Mouse (Mus musculus): ENCODE results near the gene Nr1d1. TPM values are rescaled to one million over a fixed set of nuclear protein-coding genes. Genes with fewer than 3 reads are reported as not detected.

Nr1d1 gene
- polyA plus RNA-seq, 1 experiment from 2014 or later = 2.3 TPM

- WGBS = 53% methylated on average over 5 of the region's 5 CpGs
- ATAC-seq (replicated peaks; ENCODE audit: low FRiP score) = 0 out of 2 replicates have a peak, but pooled peaks have one; percentile 7
- peak overlapping the region; percentile 52; the same call in 1 of the 2 replicates for H3K4me2 ChIP-seq
These were observed 8.3 kb downstream of the Nr1d1 start for GRCm38 (mm10) chr11:98766816-98767215.

GRCm38 (mm10) chr11:98766346-98766745 is 8.8 kb downstream of the Nr1d1 start:
- Histone ChIP-seq H3K9me3 (replicated peaks) (no peaks in the 10 kb centered on the region), H3K27ac (no peak overlapping the region), H3K27me3 (no peaks in the 10 kb centered on the region), H3K36me3 (peaks cover 57% of the 10 kb centered on the region), H3K9ac (no peak overlapping the region), H3K4me1 (peaks cover 64% of the 10 kb centered on the region), H3K4me3 (replicated peaks) (no peak overlapping the region), H3K4me2 (no peak overlapping the region)
- 42% methylated on average over 2 of the region's 2 CpGs for WGBS
- ATAC-seq (replicated peaks; ENCODE audit: low FRiP score) = no peak

More at GRCm38 (mm10) chr11:98766816-98767215, 8.3 kb downstream of the Nr1d1 start:
- Histone ChIP-seq H3K36me3 (peaks cover 53% of the 10 kb centered on the region), H3K27me3 (no peaks in the 10 kb centered on the region), H3K27ac (0 out of 2 replicates have a peak overlapping the region, but pooled peaks have one; percentile 24), H3K9ac (no peak overlapping the region), H3K9me3 (replicated peaks) (no peaks in the 10 kb centered on the region), H3K4me3 (replicated peaks) (no peak overlapping the region), H3K4me1 (peaks cover 64% of the 10 kb centered on the region)

GRCm38 (mm10) chr11:98765421-98766309 is 9.5 kb downstream of the Nr1d1 start:
- peak; percentile 41; the same call in 1 of the 2 replicates for ATAC-seq (replicated peaks; ENCODE audit: low FRiP score)
- H3K4me1 ChIP-seq = peaks cover 64% of the 10 kb centered on the region
- H3K4me2 ChIP-seq = no peak overlapping the region
- peak overlapping the region; percentile 75 for H3K27ac ChIP-seq
- 38% methylated on average over 6 of the region's 9 CpGs for WGBS
- H3K9me3 ChIP-seq (replicated peaks) = no peaks in the 10 kb centered on the region
- H3K36me3 ChIP-seq = peaks cover 55% of the 10 kb centered on the region
- no peak overlapping the region for H3K4me3 ChIP-seq (replicated peaks)
- H3K9ac ChIP-seq = no peak overlapping the region
- H3K27me3 ChIP-seq = no peaks in the 10 kb centered on the region

DNA sequence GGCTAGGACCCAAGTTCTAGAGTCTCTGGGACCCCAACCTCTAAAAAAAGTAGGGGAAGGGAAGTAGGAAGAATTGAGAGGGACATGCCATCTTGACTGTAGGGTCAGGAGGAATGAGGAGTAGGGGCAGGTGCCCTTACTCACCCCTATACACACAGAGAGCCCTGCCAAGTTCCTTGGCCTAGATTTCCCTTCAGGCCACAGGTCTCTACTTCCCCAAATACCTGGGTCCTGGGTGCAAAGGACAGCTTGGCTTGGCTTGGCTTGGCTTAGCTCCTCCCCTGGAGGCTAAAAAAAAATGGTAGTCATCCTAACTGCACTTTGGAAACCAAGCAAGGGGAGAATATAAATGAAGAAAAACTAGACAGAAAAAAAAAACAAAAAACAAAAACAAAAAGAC is 10.4 kb downstream of the Nr1d1 start:
- H3K27ac ChIP-seq = no peak overlapping the region
- no peaks in the 10 kb centered on the region for H3K9me3 ChIP-seq (replicated peaks)
- no peak overlapping the region for H3K4me3 ChIP-seq (replicated peaks)
- H3K4me2 ChIP-seq = no peak overlapping the region
- H3K9ac ChIP-seq = no peak overlapping the region
- peaks cover 64% of the 10 kb centered on the region for H3K4me1 ChIP-seq
- no peak for ATAC-seq (replicated peaks; ENCODE audit: low FRiP score)
- H3K36me3 ChIP-seq = peaks cover 55% of the 10 kb centered on the region
- H3K27me3 ChIP-seq = no peaks in the 10 kb centered on the region

GRCm38 (mm10) chr11:98764091-98764490 is 11.0 kb downstream of the Nr1d1 start:
- Histone ChIP-seq H3K9me3 (replicated peaks) (no peaks in the 10 kb centered on the region), H3K27ac (no peak overlapping the region), H3K27me3 (no peaks in the 10 kb centered on the region), H3K4me1 (peaks cover 59% of the 10 kb centered on the region), H3K4me2 (no peak overlapping the region), H3K9ac (no peak overlapping the region), H3K4me3 (replicated peaks) (no peak overlapping the region), H3K36me3 (peaks cover 53% of the 10 kb centered on the region)
- 71% methylated on average over 18 of the region's 18 CpGs for WGBS
- ATAC-seq (replicated peaks; ENCODE audit: low FRiP score) = no peak

DNA sequence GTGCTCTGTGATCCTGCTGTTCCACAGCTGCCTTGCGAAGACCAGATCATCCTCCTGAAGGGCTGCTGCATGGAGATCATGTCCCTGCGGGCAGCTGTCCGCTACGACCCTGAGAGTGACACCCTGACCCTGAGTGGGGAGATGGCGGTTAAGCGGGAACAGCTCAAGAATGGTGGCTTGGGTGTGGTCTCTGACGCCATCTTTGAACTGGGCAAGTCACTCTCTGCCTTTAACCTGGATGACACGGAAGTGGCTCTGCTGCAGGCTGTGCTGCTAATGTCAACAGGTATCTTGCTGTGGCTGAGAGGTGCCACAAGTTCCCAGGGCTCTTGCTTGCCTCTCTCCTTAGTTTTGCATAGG is 11.7 kb downstream of the Nr1d1 start:
- H3K4me2 ChIP-seq = no peak overlapping the region

DNA sequence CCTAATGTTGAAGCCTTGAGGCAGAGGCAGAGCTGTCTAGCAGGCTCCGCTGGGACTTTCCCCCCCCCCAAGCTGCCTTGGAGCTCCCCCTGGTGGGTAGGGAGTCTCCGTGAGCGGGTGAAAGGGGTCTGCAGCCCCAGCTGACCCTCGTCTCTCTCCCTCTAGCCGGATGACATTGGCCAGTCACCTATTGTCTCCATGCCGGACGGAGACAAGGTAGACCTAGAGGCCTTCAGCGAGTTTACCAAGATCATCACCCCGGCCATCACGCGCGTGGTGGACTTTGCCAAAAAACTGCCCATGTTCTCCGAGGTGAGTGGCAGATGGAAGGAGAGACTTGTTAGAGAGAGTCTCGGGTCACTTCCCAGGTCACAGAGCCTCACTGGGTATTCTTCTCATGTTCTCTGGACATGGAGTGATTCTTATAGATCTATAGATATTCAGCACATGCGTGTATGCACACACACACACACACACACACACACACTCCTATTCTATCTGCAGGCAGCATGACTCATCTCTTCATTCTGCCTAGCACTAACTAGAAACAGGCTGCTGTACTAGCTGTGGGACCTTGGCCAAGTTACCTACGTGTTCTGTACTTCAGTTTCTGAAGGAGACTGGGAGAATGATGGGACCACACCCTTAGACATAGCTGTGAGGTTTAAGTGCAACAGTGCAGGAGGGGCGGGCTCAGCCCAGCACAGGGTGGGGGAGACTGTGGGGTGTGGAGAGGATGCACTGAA is 12.2 kb downstream of the Nr1d1 start:
- Histone ChIP-seq H3K27ac (peak overlapping the region; percentile 58), H3K9me3 (replicated peaks) (no peaks in the 10 kb centered on the region), H3K27me3 (no peaks in the 10 kb centered on the region), H3K4me3 (replicated peaks) (no peak overlapping the region), H3K9ac (no peak overlapping the region), H3K4me2 (no peak overlapping the region), H3K4me1 (peaks cover 47% of the 10 kb centered on the region), H3K36me3 (peaks cover 63% of the 10 kb centered on the region)
- 58% methylated on average over 17 of the region's 17 CpGs for WGBS
- no peak for ATAC-seq (replicated peaks; ENCODE audit: low FRiP score)

More for the DNA sequence above, 11.7 kb downstream of the Nr1d1 start:
- H3K36me3 ChIP-seq = peaks cover 59% of the 10 kb centered on the region
- peaks cover 53% of the 10 kb centered on the region for H3K4me1 ChIP-seq
- H3K4me3 ChIP-seq (replicated peaks) = no peak overlapping the region
- no peak overlapping the region for H3K9ac ChIP-seq
- no peak for ATAC-seq (replicated peaks; ENCODE audit: low FRiP score)
- H3K27me3 ChIP-seq = no peaks in the 10 kb centered on the region
- no peak overlapping the region for H3K27ac ChIP-seq
- WGBS = 79% methylated on average over 8 of the region's 8 CpGs
- H3K9me3 ChIP-seq (replicated peaks) = no peaks in the 10 kb centered on the region

- peaks cover 37% of the 10 kb centered on the region for H3K4me1 ChIP-seq
- H3K9ac ChIP-seq = no peak overlapping the region
- 95% methylated on average over 4 of the region's 4 CpGs for WGBS
- H3K4me2 ChIP-seq = no peak overlapping the region
- no peak overlapping the region for H3K4me3 ChIP-seq (replicated peaks)
- H3K27me3 ChIP-seq = no peaks in the 10 kb centered on the region
- H3K36me3 ChIP-seq = peaks cover 73% of the 10 kb centered on the region
- no peak for ATAC-seq (replicated peaks; ENCODE audit: low FRiP score)
- H3K27ac ChIP-seq = no peak overlapping the region
- H3K9me3 ChIP-seq (replicated peaks) = no peaks in the 10 kb centered on the region
These were observed 13.2 kb downstream of the Nr1d1 start for GRCm38 (mm10) chr11:98761939-98762338.

GRCm38 (mm10) chr11:98756711-98757110 is 18.4 kb downstream of the Nr1d1 start:
- 86% methylated on average over 12 of the region's 12 CpGs for WGBS
- no peak overlapping the region for H3K27ac ChIP-seq
- H3K4me2 ChIP-seq = no peak overlapping the region
- no peak for ATAC-seq (replicated peaks; ENCODE audit: low FRiP score)
- no peak overlapping the region for H3K4me3 ChIP-seq (replicated peaks)
- H3K9me3 ChIP-seq (replicated peaks) = no peaks in the 10 kb centered on the region
- no peaks in the 10 kb centered on the region for H3K27me3 ChIP-seq
- peaks cover 39% of the 10 kb centered on the region for H3K4me1 ChIP-seq
- H3K9ac ChIP-seq = no peak overlapping the region
- peaks cover 71% of the 10 kb centered on the region for H3K36me3 ChIP-seq

DNA sequence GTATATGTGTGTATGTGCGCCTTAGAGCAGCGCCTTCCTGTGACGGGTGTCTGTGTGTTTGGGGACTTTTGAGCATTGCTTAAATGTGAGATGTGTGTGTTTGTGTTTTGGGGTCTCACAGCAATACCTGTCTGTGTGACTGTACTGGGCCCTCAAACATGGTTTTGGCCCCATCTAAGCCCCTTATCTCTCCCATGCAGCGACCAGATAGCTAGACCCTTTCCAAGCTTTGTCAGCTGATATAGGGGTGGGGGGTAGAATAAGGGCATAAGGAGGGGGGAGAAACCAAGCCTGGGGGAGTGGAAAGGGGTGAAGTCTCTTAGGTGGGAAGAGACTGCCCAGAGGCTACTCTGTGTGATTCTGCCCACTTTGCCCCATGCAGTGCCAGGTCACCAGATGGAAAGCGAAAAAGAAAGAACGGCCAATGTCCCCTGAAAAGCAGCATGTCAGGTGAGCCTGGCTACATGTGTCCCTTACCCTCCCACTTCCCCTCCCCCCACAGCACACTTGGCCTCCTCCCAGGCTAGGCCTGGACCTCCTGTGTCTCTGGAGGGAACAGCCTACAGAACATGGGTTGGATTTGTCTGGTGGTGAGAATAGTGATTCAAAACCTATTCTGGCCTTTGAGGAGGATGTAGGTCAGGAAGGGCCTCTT is 19.3 kb downstream of the Nr1d1 start:
- H3K27me3 ChIP-seq = no peaks in the 10 kb centered on the region
- no peak overlapping the region for H3K4me3 ChIP-seq (replicated peaks)
- no peak overlapping the region for H3K27ac ChIP-seq
- peaks cover 47% of the 10 kb centered on the region for H3K4me1 ChIP-seq
- H3K9ac ChIP-seq = no peak overlapping the region
- no peak for ATAC-seq (replicated peaks; ENCODE audit: low FRiP score)
- peaks cover 65% of the 10 kb centered on the region for H3K36me3 ChIP-seq
- H3K4me2 ChIP-seq = no peak overlapping the region
- 90% methylated on average over 6 of the region's 6 CpGs for WGBS
- H3K9me3 ChIP-seq (replicated peaks) = no peaks in the 10 kb centered on the region

GRCm38 (mm10) chr11:98754621-98755181 is 20.4 kb downstream of the Nr1d1 start:
- peak overlapping the region; percentile 64 for H3K27ac ChIP-seq
- H3K4me3 ChIP-seq (replicated peaks) = no peak overlapping the region
- WGBS = 27% methylated on average over 7 of the region's 7 CpGs
- H3K9ac ChIP-seq = no peak overlapping the region
- H3K4me2 ChIP-seq = 0 out of 2 replicates have a peak overlapping the region, but pooled peaks have one; percentile 9
- peak; percentile 19 for ATAC-seq (replicated peaks; ENCODE audit: low FRiP score)
- peaks cover 54% of the 10 kb centered on the region for H3K36me3 ChIP-seq
- H3K4me1 ChIP-seq = peaks cover 59% of the 10 kb centered on the region
- no peaks in the 10 kb centered on the region for H3K27me3 ChIP-seq
- no peaks in the 10 kb centered on the region for H3K9me3 ChIP-seq (replicated peaks)
